Mouse (Mus musculus) testis, postnatal 10 days (tissue): ENCODE data around the gene Nat9.

ENCODE experiments used
- DNase-seq: peaks from one replicate; pipeline ENCODE4 v3.0.0; 2021; ENCODE audit warnings: low spot score

The Nat9 gene

DNA sequence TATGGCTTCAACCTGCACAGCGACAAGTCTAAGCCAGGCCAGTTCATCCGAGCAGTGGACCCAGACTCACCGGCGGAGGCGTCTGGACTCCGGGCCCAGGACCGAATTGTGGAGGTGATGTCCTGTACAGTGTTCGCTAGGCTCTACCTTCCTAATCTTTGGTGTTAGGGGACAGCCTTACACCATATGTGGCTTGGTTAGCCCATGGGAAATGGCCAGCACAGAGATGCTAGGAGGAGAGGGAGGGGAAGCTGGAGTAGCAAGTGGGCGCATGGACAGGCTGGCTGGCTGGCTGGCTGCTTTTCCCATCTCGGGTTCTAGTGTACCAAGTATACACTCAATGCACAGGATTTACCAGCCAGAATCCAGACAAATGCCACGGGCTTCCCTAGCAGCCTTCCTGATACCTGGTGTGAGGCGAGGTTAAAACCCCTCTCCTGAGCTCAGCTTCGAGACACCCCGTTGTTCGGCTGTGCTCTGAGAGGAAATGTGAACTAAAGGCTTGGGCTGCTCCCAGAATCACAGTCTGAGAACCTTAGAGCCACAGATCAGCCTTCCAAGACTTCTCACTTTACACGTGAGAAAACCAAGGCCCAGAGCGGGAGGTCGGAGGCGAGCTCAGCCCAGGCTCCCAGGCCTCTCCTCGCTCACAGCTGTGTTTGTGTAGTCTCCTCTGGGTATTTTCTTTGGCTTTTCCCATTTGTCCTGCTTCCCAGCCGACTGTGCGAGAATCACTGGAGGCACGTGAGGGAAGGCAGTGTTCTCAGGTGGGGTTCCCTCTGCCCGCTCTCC, 11.1 kb downstream of the Nat9 start:
- DNase-seq = no peak

DNA sequence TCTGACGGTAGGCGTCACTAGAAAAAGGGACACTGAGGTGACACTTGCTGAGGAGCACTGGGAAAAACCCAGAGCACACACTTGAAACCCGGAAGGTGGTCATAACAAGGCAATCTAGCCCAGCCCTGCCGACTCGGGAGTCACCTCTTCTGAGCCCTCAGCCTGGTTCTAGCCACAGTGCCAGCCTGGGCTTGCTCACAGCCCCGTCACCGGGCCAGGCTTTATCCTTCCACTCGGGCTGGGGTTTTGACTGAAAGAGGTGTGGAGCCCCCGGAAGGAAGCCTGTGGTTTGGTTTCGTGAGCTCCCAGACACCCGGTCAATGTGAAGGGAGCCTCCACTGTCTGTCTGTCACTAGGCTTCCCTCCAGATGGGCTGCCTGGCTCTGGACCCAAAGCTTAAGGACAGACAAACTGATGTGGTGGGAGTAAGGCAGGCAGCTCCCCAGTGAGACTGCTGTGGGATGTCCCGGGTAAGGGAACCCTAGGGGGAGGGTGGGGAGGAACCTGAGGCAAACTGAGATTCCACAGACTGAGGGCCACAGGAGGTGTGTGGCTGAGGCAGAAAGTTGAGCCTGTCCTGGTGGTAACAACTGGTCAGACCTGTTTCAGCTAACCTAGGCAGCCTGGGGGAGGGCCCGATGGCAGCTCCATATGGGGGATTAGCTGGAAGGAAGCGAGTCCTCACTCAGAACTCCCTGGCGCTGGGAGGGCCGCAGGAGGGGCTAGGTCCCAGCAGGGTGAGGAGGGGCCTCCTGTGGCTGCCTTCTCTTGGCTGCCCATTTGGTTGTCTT, 13.9 kb downstream of the Nat9 start:
- no peak for DNase-seq

GRCm38 (mm10) chr11:115172825-115173287, 14.8 kb downstream of the Nat9 start:
- no peak for DNase-seq

GRCm38 (mm10) chr11:115171125-115171524, 16.5 kb downstream of the Nat9 start:
- no peak for DNase-seq

DNA sequence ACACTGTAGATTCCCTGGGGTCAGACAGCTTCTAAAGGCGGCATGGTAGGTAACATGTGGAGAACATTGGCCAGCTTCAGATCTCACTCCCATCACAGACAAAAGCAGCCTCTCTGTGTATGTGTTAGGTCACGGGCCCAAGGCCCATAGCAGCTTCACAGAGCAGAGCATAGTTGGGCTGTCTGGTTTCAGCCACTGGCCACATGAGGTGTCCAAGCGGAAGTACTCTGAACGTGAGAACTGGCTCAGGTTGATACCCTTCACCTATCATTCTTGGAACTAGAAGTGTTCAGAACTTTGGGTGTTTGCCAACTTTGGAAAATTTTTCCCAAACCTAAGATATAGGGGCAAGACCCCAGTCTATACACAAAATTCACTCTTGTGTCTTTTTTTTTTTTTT, 18.2 kb downstream of the Nat9 start:
- no peak for DNase-seq

DNA sequence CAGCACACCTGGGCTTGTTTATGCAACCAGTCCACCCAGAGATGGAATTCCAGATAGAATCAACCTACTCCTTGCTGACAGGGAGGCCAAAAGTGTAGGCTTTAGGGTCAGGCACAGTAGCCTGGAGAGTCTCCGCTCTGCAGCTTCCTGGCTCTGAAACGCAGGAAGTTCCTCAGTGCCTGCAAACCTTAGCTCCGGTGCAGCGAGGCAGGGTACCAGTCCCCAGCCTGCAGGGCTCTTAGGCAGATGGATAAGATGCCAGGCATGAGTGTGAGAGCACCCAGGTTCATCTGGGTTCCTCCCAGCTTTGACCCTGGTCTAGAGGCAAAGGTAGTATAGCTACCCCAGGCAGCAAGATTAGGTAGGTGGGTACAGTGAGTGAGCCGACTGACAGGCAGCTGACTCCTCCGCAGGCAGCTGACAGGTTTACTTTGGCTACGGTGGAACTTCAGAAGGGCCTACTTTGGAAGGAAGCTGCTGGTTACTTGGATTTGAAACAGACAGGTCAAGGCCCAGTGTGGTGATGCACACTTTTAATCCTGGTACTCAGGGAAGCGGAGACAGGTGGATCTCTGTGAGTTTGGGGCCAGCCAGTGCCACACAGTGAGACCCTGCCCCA, 19.9 kb downstream of the Nat9 start:
- DNase-seq = no peak

DNA sequence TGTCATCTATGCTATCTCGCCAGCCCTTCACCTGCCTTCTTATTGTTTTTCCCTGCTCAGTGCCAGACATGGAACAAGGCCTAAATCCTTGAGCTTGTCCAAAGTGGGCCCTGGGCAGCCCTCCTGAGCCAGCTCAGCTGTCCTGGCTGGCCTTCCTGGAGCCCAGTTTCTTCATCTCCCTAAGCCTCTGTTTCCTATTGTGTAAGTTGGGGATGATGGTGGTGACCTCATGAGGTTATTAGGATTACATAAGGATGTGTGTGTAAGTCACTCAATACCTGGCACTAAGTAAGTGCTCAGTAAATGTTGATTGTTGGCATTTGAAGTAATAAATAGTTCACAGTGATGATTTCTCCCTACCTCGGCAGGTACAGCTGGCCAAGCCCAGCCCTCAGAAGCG, 20.9 kb downstream of the Nat9 start:
- no peak for DNase-seq

DNA sequence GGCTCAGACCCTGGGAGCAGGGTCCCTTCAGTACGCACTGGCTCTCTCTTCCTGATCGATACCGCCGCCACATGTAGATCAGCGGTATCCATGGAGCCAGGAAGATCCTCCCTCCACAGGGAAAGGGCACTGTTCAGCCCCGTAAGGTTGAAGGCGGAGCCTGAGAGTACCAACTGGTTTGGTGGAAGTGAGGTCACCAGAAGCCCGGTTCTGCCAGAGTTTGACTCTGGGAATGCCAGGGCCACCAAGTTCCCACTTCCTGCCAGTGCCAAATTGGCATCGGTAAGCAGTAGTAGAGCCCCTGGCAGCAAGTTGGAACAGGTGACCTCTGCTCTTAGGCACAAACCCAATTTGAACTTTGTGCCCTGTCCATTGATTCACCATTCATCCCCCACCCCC, 22.7 kb downstream of the Nat9 start:
- DNase-seq = no peak

- no peak for DNase-seq
Observed at GRCm38 (mm10) chr11:115164341-115164975, 23.2 kb downstream of the Nat9 start.

DNA sequence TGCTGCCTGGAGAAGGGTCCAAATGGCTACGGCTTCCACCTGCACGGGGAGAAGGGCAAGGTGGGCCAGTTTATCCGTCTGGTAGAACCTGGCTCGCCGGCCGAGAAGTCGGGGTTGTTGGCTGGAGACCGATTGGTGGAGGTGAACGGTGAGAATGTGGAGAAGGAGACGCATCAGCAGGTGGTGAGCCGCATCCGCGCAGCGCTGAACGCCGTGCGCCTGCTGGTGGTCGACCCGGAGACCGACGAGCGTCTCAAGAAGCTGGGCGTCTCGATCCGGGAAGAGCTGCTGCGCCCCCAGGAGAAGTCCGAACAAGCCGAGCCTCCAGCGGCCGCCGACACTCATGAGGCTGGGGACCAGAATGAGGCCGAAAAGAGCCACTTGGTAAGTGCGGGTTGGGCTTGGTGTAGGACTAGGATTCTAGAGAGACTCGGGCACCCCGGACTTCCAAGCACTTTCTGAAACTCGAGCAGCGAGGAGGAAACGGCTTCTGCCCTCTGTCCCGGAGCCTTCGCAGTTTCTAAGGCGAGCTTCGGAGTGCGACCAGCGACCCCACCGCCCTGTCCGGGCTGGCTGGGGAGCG, 24.0 kb downstream of the Nat9 start:
- DNase-seq = peak; percentile 65

DNA sequence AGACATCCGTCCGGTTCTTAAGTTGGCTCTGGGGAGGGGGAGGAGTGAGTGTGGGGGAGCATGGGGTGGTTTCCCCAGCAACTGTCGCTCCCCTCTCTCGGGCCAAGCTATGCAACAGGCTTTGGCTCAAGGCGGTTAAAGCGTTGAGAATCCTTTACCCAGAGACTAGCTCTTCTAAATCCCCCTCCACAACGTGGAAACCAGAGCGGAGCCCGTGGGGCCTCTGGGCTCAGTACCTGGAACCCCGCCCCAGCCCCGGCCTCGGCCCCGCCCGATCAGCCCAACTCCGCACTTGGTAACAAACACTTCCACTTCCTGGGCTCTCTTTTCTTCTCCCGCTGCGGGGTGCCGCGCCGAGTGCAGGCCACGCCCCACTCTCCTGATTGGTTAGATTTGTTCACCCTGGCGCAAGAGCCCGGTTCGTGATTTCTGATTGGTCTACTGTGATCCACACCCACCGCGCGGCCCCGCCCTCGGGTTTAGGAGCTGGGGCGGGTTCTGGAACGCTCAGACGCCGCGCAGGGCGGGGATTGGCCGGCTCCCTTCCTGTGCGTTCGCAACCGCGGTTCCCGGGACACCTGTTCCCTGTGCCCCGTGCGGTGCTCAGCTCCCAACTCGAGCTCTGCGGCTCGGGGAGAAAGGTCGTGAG, 24.7 kb downstream of the Nat9 start, which contains the start of gene Slc9a3r1:
TSS of gene Slc9a3r1 (plus strand) at position 510 of the 649 bp plus-strand sequence.
- DNase-seq = peak; percentile 98

DNA sequence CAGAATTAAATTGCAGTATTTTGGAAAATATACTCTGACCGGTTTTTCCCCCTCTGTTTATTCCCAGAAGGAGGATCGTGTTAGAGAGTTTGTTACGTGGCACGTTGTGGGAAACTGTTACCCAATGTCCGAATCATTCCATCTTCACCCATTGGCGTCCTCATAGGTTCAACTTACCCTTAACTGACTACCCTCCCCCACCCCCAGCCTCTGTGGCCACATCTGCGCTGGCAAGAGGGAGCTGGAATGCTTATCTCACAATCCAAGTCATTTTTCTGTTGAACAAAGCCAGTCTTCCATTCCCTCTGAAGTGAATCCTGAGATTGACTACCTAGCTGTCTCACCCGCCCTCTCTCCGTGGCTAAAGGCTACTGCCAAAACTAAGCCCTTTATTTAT, 25.5 kb downstream of the Nat9 start:
- no peak for DNase-seq

DNA sequence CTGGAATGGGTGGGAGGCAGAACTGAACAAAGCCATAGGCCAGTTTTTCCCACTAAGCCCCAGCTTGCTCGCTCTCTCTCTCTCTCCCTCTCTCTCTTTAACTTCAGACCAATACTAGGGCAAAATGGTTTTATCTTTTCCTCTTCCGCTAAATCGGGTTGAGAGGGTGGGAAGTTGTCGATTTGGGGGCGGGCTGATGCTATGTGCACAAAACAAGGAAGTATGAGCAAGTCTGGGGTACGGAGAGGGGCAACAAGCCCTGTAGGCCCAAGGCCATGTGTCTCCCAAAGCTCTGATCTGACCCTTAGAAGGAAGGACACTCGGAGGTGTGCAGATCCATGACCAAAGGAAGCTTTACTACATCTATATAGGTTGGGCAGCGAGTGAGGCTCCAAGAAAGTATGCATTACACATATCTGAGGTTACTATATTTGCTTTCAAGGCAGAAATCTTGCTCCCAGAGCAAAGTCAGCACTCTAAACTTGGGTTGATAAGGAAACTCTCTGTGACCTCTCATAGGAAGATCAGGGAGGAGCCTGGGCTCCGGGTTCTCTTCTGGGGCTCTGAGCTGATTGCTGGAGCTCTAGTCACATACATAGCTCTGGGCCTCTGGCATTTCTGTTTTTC, 26.0 kb downstream of the Nat9 start:
- DNase-seq = no peak

GRCm38 (mm10) chr11:115160883-115161577, 26.6 kb downstream of the Nat9 start:
- DNase-seq = peak; percentile 90

- DNase-seq = peak; percentile 81
Observed at GRCm38 (mm10) chr11:115160016-115160797, 27.5 kb downstream of the Nat9 start.

DNA sequence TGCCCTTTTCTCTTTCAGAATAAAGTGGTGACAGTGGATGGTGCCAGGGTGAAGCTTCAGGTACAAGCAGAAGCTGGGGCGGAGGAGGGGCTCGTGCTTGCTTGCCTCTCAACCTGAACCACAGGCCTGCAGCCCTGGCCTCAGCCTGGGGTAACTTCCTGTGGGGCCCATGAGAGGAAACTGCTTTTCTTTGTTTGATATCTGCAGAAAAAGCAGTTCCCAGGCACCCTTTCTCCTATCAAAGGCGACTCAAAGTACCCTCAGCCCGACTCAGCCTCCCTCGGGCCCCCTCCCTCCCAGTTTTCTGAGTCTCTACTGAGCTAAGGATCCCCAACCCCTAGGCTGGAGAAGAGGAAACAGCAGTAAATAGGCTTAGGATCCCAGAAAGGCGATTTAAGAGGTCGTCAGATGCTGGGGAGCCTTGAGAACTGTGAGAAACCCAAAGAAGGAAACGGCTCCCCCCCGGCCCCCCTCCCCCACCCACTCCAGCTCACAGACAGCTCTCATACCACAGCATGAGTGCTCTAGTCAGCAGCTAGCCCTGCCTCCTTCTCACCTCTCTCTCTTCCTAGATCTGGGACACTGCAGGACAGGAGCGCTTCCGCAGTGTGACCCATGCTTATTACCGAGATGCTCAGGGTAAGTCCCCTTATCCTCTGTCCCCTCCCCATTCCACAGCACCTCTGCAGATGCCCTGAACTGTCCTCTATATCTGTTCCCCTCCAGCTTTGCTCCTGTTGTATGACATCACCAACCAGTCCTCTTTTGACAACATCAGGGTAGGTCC, 29.5 kb downstream of the Nat9 start:
- DNase-seq = no peak

DNA sequence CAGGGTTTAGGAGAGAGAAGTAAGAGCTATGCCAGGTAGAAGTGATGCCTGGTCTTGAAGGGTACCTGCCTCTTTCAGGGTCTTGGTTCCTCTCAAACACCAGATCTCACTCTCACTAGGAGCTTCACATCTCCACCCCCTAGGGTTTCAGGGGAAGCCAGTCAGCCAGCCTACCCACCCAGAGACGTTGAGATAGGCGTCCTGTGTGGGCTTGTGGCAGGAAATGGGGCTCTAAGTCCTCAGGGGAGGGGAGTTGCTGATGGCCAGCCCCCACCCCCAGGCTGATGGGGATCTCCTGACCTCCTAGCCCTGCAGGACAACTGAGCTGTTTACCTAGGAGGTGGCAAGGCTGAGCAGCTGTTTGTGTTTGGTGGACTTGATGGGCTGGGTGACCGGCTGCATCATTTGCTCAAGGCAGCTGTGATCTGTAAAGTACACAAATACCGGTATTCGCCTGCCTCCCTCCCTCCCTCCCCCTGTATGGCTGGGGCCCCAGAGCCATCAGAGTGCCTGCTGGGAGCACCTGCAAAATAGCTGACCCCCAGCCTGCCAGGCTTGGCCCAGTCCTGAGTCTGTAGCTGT, 32.5 kb downstream of the Nat9 start:
- DNase-seq = no peak

DNA sequence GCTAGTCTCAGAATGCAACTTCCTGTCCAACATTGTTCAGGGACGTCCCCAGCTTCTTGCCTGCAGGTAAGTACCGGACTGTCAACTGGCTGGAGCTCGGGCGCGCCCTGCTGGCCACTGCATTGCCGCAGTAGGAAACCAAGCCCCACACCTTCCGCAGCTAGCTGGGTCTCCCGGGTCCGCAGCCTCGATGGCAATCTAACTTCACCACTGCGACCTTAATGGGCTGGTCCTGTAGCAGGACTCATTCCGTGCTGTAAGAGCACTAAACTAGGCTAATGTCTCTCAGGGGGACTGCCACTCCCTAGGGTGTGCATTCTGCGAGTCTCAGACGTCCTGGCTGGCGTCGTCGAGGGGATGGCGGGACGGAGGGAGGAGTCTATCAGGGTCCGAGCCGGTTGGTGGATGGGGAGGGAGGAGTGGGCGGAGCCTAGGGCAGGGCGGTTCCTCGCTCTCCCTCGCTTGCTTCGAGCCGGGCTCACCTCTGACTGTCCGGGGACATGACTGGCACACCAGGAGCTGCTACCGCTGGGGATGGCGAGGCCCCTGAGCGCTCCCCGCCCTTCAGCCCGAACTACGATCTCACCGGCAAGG, 33.9 kb downstream of the Nat9 start:
- DNase-seq = peak; percentile 84
